Mouse (Mus musculus): ENCODE measurements at regions not wholly inside any gene's neighbourhood (a gene's known extent, or its start where the extent isn't known, plus 50 kb on each side); places are given as distances from the start of the nearest gene placed in this dataset.

- Histone ChIP-seq H3K36me3 (replicated peaks in 1 of 2; ENCODE audit: control insufficient read depth in 1 of 2, insufficient read depth in 1 of 2, low read length in 1 of 2) (no peaks in the 10 kb centered on the region), H3K27me3 (replicated peaks) (no peaks in the 10 kb centered on the region), H3K4me3 (replicated peaks in 1 of 3; ENCODE audit: low read depth in 2 of 3, low read length in 2 of 3, poor library complexity in 1 of 3) (no peak overlapping the region), H3K27ac (ENCODE audit: insufficient read depth, low read depth) (no peak overlapping the region), H3K9ac (ENCODE audit: insufficient read depth, low read depth) (no peak overlapping the region), H3K79me2 (replicated peaks; ENCODE audit: control insufficient read depth, extremely low read depth, insufficient read depth, poor library complexity, severe bottlenecking) (no peaks in the 10 kb centered on the region), H3K9me3 (replicated peaks; ENCODE audit: low read length) (no peaks in the 10 kb centered on the region), H3K4me2 (ENCODE audit: insufficient read depth, low read depth, poor library complexity, severe bottlenecking) (no peak overlapping the region), H3K4me1 (ENCODE audit: control insufficient read depth in 1 of 2, insufficient read depth in 2 of 2) (0 out of 4 replicates have a peak, but pooled peaks cover 0 to 5% of the 10 kb centered on the region in 2 experiments)
- in situ Hi-C loops (cut with MboI; ENCODE audit: low pct_ligation_motif_present, low pct_unique_long_range_greater_than_20kb, low sequenced_read_pairs) (no loop called here), dilution Hi-C loops (cut with MboI; ENCODE audit: extremely low pct_ligation_motif_present, extremely low pct_unique_long_range_greater_than_20kb, low sequenced_read_pairs) (no loop called here)
- DNase-seq (ENCODE audit: extremely low read depth) = no peak
- TF ChIP-seq IRF4 (IDR thresholded peaks at IDR 0.05; ENCODE audit: low read depth, low read length) (no peak), JUN (IDR thresholded peaks at IDR 0.05; ENCODE audit: insufficient read depth, low read depth, low read length) (no peak), NRF1 (IDR thresholded peaks at IDR 0.05; ENCODE audit: low read depth, low read length) (no peak), ZC3H11A (IDR thresholded peaks at IDR 0.05; ENCODE audit: low read depth, low read length) (no peak), MAFK (IDR thresholded peaks at IDR 0.05; ENCODE audit: insufficient replicate concordance, low read length) (no peak), USF2 (conservative IDR thresholded peaks at IDR 0.05; ENCODE audit: low read depth, low read length) (no peak), MYC (IDR thresholded peaks at IDR 0.05; ENCODE audit: low read depth, low read length) (no peak), ELF1 (IDR thresholded peaks at IDR 0.05; ENCODE audit: low read depth, low read length) (no peak), MEF2A (IDR thresholded peaks at IDR 0.05; ENCODE audit: borderline replicate concordance, low read depth, low read length) (no peak), CHD1 (IDR thresholded peaks at IDR 0.05; ENCODE audit: low read depth, low read length) (no peak), ZMIZ1 (IDR thresholded peaks at IDR 0.05; ENCODE audit: low read depth, low read length) (no peak), USF1 (IDR thresholded peaks at IDR 0.05; ENCODE audit: low read depth, low read length) (no peak), ZNF384 (IDR thresholded peaks at IDR 0.05; ENCODE audit: low read depth, low read length) (no peak), TBP (conservative IDR thresholded peaks at IDR 0.05; ENCODE audit: low read depth, low read length) (no peak), KAT2A (IDR thresholded peaks at IDR 0.05; ENCODE audit: insufficient replicate concordance, low read length) (no peak), ETS1 (conservative IDR thresholded peaks at IDR 0.05; ENCODE audit: low read depth, low read length) (no peak), MXI1 (IDR thresholded peaks at IDR 0.05; ENCODE audit: low read depth, low read length) (no peak), CTCF (conservative IDR thresholded peaks at IDR 0.05 in 1 of 2, IDR thresholded peaks at IDR 0.05 in 1 of 2; ENCODE audit: low read depth in 2 of 2, low read length in 2 of 2) (no peak)
Measured at GRCm38 (mm10) chr5:45076347-45076890, 276.9 kb upstream of the Ldb2 start.

GRCm38 (mm10) chr5:45075195-45075594 is 275.7 kb upstream of the Ldb2 start:
- TF ChIP-seq ZNF384 (IDR thresholded peaks at IDR 0.05; ENCODE audit: low read depth, low read length) (no peak), GABPA (IDR thresholded peaks at IDR 0.05; ENCODE audit: insufficient replicate concordance, low read depth, low read length) (no peak), CTCF (conservative IDR thresholded peaks at IDR 0.05 in 1 of 2, IDR thresholded peaks at IDR 0.05 in 1 of 2; ENCODE audit: low read depth in 2 of 2, low read length in 2 of 2) (no peak), ZC3H11A (IDR thresholded peaks at IDR 0.05; ENCODE audit: low read depth, low read length) (no peak), EP300 (IDR thresholded peaks at IDR 0.05; ENCODE audit: low read length) (no peak), TBP (conservative IDR thresholded peaks at IDR 0.05; ENCODE audit: low read depth, low read length) (no peak)
- H3K4me3 ChIP-seq (replicated peaks in 1 of 3; ENCODE audit: low read depth in 2 of 3, low read length in 2 of 3, poor library complexity in 1 of 3) = no peak overlapping the region
- H3K4me1 ChIP-seq (ENCODE audit: control insufficient read depth in 1 of 2, insufficient read depth in 2 of 2) = 0 out of 4 replicates have a peak, but pooled peaks cover 0 to 5% of the 10 kb centered on the region in 2 experiments
- DNase-seq (ENCODE audit: extremely low read depth) = no peak
- H3K9me3 ChIP-seq (replicated peaks; ENCODE audit: low read length) = no peaks in the 10 kb centered on the region
- in situ Hi-C loops (cut with MboI; ENCODE audit: low pct_ligation_motif_present, low pct_unique_long_range_greater_than_20kb, low sequenced_read_pairs) (no loop called here), dilution Hi-C loops (cut with MboI; ENCODE audit: extremely low pct_ligation_motif_present, extremely low pct_unique_long_range_greater_than_20kb, low sequenced_read_pairs) (no loop called here)
- H3K36me3 ChIP-seq (replicated peaks in 1 of 2; ENCODE audit: control insufficient read depth in 1 of 2, insufficient read depth in 1 of 2, low read length in 1 of 2) = no peaks in the 10 kb centered on the region
- H3K9ac ChIP-seq (ENCODE audit: insufficient read depth, low read depth) = no peak overlapping the region
- H3K79me2 ChIP-seq (replicated peaks; ENCODE audit: control insufficient read depth, extremely low read depth, insufficient read depth, poor library complexity, severe bottlenecking) = no peaks in the 10 kb centered on the region
- H3K27me3 ChIP-seq (replicated peaks) = no peaks in the 10 kb centered on the region
- no peak overlapping the region for H3K27ac ChIP-seq (ENCODE audit: insufficient read depth, low read depth)
- H3K4me2 ChIP-seq (ENCODE audit: insufficient read depth, low read depth, poor library complexity, severe bottlenecking) = no peak overlapping the region
